Mouse (Mus musculus) cortical plate, adult 2 months (tissue): ENCODE results near the gene Hpcal1.

Source experiments
- CTCF ChIP-seq: fragments of 200-500 bp; IDR thresholded peaks from 2 replicates; pipeline ENCODE4 v1.5.1; 2011; ENCODE audit warnings: mild to moderate bottlenecking, control low read depth, low read length; ENCODE audit not compliant: insufficient read depth; ENCODE audit errors: extremely low read depth
- POLR2A ChIP-seq: fragments of 200-500 bp; IDR thresholded peaks from 2 replicates; pipeline ENCODE4 v1.6.1; 2011; ENCODE audit warnings: mild to moderate bottlenecking, low read length, control low read depth; ENCODE audit not compliant: insufficient read depth; ENCODE audit errors: extremely low read depth

DNA sequence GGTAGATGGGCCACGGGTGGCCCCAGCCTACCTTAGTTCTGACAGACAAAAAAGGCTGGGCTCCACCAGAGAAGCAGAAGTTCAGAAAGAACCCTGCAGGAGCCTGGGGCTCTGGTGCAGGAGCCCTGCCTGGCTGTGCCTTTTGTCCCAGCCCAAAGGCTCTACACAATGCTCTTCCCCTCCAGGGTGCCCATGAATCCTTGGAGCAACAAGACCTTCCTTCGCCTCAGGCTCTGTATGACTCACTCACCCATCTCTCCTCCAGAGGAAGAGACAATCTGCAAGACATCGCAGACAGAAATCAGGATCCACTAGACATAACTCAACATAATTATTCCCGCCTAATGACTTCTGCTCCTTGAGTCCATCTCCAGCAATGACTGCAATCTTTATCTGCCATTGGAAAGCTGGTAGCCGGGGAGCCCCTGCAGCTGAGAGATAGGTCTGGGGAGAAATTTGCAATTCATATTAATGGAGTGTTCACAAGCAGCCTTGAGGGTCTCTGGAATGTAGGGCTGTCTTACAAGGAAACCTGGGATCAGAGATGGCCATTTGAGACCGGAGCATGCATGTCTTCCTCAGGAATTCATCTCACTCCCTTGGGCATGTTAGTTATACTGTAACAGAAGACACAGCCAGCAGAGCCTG lies 71.8 kb downstream of the Hpcal1 start:
- TF ChIP-seq CTCF (no peak), POLR2A (no peak)
